Mouse (Mus musculus) right cerebral cortex, postnatal 36 days (tissue): ENCODE measurements around the gene Tlcd2.

Experiments
- DNase-seq, 2 experiments: peaks; one replicate each; pipeline ENCODE4 v3.0.0; 2022; ENCODE audit warnings: low spot score in 2 of 2, mixed read lengths in 1 of 2

The Tlcd2 gene

DNA sequence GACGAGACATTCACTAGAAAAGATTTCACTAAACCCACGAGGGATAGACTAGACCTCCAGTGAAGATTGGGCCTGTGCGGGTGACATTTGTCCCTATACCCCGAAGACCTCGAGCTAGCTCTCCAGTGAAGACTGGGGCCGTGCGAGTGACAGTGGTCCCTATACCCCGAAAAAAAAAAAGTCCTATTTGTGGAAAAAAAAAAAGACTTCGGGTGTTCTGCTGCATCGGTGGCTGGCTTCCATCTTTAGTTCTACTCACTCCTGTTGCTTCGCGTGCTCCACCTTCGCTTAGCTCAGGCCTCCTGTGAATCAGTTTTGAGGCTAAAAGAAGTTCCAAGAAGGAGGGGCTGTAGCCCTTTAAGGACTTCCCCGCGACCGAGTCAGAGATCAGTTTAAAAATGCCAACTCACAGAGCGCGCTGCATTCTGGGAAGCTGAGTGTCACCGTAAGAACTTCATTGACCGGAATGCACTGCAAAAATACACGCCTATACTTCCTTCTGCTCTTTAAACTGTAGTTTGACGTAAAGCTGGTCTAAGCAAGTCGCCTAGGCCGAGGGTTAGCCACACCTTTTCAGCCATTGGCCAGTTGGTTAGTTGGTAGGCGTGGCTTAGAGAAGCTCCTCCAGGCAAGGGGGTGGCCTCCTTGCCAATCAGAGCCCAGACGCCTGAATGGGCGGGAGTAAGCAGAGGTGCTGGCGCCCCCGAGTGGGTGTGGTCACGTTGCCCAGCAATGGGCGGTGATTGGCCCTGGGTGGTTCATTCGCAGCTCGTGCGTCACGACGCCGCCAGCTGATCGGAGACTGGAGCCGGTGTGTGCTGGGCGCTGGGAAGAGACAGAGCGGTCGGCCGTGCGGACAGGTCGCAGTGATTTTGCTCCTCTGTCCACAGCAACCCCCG lies at the start of gene Tlcd2:
Tlcd2 (plus strand) TSS at position 872 of the 899 bp plus-strand sequence.
- DNase-seq, result peak; percentile 100

- no peak for DNase-seq
Measured at GRCm38 (mm10) chr11:75415096-75415495, 46.4 kb upstream of the Tlcd2 start.

- no peak for DNase-seq
Measured at GRCm38 (mm10) chr11:75415994-75416393, 45.5 kb upstream of the Tlcd2 start.

GRCm38 (mm10) chr11:75420037-75420436 lies 41.5 kb upstream of the Tlcd2 start:
- DNase-seq, result no peak

DNA sequence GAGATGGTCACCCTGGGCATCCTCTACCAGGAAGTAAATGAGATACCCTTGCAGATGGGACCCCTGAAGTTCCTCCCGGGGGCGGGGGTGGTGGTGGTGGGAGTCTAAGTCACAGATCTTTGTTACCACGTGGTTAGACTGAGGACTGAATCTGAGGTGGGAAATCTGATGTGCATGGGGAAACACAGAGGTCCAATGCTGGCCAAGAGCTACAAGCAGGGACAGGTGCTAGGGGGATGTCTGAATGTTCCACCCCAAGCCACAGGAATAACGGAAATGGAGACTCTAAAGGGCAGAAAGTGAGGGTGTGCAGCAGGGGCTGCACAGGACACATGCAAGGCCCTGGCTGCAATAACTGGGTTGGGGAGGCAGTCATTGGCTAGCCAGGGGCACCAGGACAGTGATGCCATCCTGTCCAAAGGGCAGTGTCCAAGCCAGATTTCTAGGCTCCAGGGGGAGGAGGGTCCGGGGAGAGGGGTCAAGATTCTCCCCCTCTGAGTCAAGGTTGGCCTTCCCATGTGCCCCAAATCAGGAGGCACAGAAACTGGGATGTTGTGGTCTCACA lies 40.6 kb upstream of the Tlcd2 start:
- DNase-seq, result no peak

DNA sequence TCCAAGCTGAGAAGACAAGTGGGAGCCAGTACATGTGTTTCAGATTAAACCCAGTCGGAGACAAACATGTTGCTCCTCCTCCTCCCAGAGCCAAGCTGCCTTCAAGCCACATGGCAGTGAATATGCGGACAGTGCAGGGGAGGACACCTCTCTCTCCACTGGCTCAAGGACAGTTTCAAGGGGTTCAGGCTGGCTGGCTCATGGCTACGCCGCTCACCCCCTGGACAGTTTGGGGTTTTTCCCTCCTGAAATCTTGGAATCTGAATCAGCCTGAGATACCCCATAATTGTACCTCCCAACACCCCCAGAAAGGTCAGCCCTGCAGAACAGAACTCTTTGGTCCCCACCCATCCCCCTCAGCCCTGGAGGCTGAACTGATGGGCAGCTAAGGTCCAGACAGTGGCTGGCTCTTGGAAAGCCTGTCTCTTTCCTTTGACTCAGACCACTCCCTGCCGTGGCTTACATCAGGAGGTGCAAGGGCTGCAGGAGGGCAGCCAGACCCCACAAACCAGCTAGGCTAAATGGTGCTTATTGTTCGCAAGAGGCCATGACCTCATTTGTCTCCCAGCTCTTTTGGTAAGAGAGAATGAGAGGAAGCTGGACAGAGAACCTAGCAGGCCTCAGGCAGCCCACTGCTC lies 40.0 kb upstream of the Tlcd2 start:
- no peak for DNase-seq

DNA sequence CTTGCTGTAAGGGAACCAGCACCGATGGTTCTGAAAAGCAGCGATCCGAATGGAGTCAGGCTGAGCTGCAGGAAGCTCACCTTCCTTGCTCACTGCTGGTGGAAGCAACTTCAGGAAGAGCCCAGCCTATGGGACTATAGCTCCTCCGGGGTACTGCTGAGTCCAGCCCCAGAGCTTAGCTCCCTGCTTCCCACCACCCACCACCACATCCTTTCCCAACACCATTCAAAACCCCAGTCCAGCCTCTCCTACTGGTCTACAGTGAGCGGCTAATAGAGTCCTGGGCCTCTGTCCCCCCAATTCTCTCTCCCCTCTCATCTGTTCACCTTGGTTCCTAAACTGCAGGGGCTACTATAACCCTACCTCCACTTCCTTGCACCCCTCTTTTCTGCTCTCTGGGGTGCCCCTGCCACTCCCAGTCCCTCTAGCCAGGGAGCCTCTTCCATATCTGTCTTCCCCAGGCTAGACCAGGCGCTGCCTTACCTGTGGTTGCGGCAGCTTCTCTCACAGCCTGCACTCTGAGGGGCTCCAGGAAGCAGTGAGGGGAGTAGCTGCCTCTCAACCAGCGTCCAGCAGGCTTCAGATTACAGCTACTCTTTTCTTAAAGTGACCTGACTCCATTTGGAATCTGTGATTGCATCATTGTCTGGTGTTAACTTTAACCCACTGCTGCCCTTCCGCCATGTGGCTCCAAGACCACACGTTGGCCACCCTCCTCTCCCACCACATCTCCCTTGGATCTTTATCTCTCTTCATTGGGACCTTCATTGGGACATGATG lies 39.3 kb upstream of the Tlcd2 start, which contains the start of gene Serpinf1:
Serpinf1 (minus strand) TSS at position 689 of the 780 bp plus-strand sequence.
- DNase-seq, result no peak

DNA sequence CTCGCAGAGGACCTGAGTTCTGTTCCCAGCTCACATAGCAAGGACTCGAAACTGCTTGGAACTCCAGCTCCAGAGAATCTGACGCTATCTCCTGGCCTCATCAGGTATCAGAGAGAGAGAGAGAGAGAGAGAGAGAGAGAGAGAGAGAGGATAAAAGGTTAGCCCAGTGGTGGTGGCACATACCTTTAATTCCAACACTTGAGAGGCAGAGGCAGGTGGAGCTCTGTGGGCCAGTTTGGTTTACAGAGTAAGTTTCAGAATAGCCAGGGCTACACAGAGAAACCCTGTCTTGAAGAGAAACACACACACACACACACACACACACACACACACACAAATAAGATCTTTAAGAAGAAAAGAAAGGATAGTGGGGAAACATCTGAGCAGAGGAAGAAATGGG lies 38.4 kb upstream of the Tlcd2 start:
- DNase-seq, result no peak

GRCm38 (mm10) chr11:75424033-75424432 lies 37.5 kb upstream of the Tlcd2 start:
- DNase-seq, result no peak

DNA sequence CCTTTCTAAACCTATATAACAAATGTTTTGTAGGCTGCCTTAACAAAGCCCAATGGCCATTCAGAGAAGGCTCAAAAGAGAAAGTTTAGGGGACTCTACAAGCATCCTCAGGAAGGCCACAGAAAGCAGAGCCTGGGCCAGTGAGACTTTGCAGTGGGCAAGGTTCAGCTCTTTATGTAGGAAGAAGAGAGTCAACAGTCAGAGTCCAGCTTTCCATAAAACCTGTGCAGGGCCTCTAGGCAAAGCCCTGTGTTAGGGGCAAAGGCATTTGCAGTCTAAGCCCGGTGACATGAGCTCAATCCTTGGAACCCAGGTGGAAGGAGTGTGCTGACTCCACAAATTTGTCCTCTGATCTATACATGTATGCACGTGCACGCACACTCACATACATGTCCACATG lies 37.1 kb upstream of the Tlcd2 start:
- no peak for DNase-seq

- no peak for DNase-seq
Measured at GRCm38 (mm10) chr11:75429019-75429705, 32.4 kb upstream of the Tlcd2 start.

DNA sequence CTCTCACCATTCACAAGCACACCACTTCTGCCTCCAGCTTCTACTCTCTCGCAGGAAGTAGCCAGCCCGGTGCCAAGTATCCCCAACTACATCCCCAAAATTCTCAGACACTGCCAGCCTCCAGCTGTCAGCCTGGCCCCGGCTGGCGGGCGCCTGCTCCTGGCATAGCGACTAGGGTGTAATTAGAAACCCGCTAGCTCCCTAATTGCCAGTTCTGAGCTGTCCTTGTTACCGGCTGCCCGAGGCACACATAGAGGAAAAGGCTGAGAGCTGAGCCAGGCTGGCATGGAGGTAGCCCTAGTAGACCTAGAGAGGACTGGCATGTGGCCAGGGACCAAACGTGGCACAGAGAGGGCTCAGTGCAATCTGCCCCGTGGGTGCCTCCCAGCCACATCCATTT lies 30.2 kb upstream of the Tlcd2 start:
- DNase-seq, result peak; percentile 66

- no peak for DNase-seq
Measured at GRCm38 (mm10) chr11:75434138-75434537, 27.4 kb upstream of the Tlcd2 start.

- DNase-seq, result no peak
Measured at GRCm38 (mm10) chr11:75438194-75438593, 23.3 kb upstream of the Tlcd2 start.

GRCm38 (mm10) chr11:75438804-75439203 lies 22.7 kb upstream of the Tlcd2 start:
- no peak for DNase-seq

- no peak for DNase-seq
Measured at GRCm38 (mm10) chr11:75439363-75439762, 22.2 kb upstream of the Tlcd2 start, which contains the start of gene Serpinf2. Gene Serpinf2, minus strand, starts transcription at chr11:75439591.

- no peak for DNase-seq
Measured at GRCm38 (mm10) chr11:75439951-75440350, 21.6 kb upstream of the Tlcd2 start.

DNA sequence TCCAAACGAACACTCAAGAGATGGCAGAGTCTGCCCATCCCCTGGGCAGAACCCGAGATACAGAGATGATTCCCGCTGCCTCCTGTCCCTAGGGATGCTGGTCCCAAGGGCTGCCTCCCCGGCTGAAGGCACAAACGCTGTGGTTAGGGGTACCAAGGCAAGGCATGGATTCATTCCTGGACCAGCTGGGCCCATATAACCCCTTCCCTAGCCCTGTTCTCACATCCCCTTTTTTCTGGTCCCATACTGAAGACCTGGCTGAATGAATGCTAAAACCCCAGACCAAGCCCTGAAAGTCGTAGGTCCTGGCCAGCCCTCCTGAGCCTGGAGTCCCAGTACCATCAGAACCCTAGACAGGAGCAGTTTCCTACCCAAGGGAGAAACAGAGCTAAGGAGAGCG lies 20.5 kb upstream of the Tlcd2 start:
- DNase-seq, result no peak

DNA sequence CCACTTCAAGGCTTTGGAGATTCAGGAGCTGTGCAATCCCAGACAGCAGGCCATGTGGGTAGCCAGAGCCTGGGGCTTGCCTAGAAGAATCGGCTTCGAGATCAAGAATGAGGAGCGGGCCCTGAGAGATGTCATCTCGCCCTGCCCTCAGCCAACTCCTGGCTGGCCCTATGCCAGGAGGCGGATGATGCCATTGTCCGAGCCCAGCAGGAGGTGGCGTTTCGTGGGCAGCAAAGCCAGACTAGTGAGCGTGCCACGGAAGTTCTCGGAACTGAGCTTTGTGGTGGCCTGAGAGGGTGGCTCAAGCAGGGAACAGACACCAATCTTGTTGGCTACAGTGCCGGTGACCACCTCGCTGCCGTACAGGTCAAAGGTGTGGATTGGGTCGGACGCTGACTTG lies 19.9 kb upstream of the Tlcd2 start:
- DNase-seq, result no peak

GRCm38 (mm10) chr11:75443711-75444110 lies 17.8 kb upstream of the Tlcd2 start:
- DNase-seq, result no peak

- no peak for DNase-seq
Measured at GRCm38 (mm10) chr11:75448575-75448974, 12.9 kb upstream of the Tlcd2 start.
